11 mouse cellular contexts compared by ENCODE assay signal in the genomic region with DNA sequence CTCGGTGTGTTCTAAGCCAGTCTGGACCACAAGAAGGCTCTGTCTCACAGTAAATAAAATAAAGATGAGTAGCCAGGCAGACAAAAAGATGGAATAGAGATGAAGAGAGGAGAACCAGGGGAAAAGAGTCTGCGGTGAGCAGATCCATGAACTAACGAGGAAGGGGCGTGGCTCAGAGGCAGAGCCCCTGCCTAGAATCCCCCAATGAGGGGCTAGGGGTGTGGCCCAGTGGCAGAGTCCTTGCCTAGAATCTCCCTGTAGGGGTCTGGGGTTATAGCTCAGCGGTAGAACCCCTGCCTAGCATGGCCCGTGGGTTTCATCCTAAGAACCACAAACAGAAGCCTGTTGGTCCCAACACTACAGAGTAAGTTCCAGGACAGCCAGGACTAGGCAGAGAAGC. TPM values are rescaled to one million over a fixed set of nuclear protein-coding genes. Genes with fewer than 3 reads are reported as not detected.
DNase-seq lines count a peak whose midpoint lies in the region; ATAC-seq and TF ChIP-seq lines count a peak whose summit lies in the region.
"Had no signal": no experiment of that assay in that cellular context is flagged by ENCODE, and none has a peak within 500 bp of the region (broad histone marks: within the 10 kb centered on the region; RNA-seq: fewer than 3 reads in every experiment).

No protein-coding gene starts in this region.

- H3K4me2 ChIP-seq in heart, embryonic 13.5 days: peak overlapping the region; percentile 97
- peak overlapping the region; percentile 16 for H3K4me2 ChIP-seq in lung, embryonic 16.5 days (ENCODE audit: low read depth, low read length)
- H3K4me2 ChIP-seq in limb, embryonic 13.5 days (replicated peaks): peak overlapping the region; percentile 82

- H3K4me3 ChIP-seq in heart, embryonic 13.5 days: peak overlapping the region; percentile 4; the same call in 1 of the 2 replicates
- H3K4me3 ChIP-seq in lung, embryonic 16.5 days (ENCODE audit: low read length): no peak overlapping the region
- H3K4me3 ChIP-seq in lung, adult 2 months (replicated peaks; ENCODE audit: extremely low read depth, low read depth, low read length): no peak overlapping the region
- H3K4me3 ChIP-seq in limb, embryonic 13.5 days: 0 out of 2 replicates have a peak overlapping the region, but pooled peaks have one; percentile 13
- H3K4me3 ChIP-seq: erythroblast, embryonic 14.5 days had no signal

- H3K27me3 ChIP-seq in heart, embryonic 13.5 days (replicated peaks): no peaks in the 10 kb centered on the region
- H3K27me3 ChIP-seq in lung, embryonic 16.5 days (ENCODE audit: control insufficient read depth, insufficient read depth, low read depth, low read length): no peaks in the 10 kb centered on the region
- H3K27me3 ChIP-seq in limb, embryonic 13.5 days: no peaks in the 10 kb centered on the region

- DNase-seq in heart, adult 8-10 months (ENCODE audit: low spot score): no peak
- DNase-seq in lung, adult 2 months: no peak
- DNase-seq in embryo, embryonic 11 days: peak; percentile 64
- DNase-seq: right cerebral cortex, postnatal 25 days had no signal

- no peaks in the 10 kb centered on the region for H3K9me3 ChIP-seq in heart, embryonic 13.5 days
- no peaks in the 10 kb centered on the region for H3K9me3 ChIP-seq in lung, embryonic 16.5 days (ENCODE audit: control insufficient read depth, low read length)
- no peaks in the 10 kb centered on the region for H3K9me3 ChIP-seq in limb, embryonic 13.5 days

- peaks cover 41% of the 10 kb centered on the region for H3K36me3 ChIP-seq in heart, embryonic 13.5 days
- peaks cover 11% of the 10 kb centered on the region for H3K36me3 ChIP-seq in lung, embryonic 16.5 days (ENCODE audit: control insufficient read depth, insufficient read depth, low read length)
- peaks cover 27% of the 10 kb centered on the region for H3K36me3 ChIP-seq in limb, embryonic 13.5 days

- H3K9ac ChIP-seq in heart, embryonic 13.5 days: peak overlapping the region; percentile 95
- peak overlapping the region; percentile 35 for H3K9ac ChIP-seq in lung, embryonic 16.5 days (ENCODE audit: low read length)
- no peak overlapping the region for H3K9ac ChIP-seq in limb, embryonic 13.5 days

- no peak for ATAC-seq in heart, embryonic 13.5 days (ENCODE audit: extremely low read depth, insufficient number of reproducible peaks, low FRiP score, low TSS enrichment)
- no peak for ATAC-seq in lung, embryonic 16.5 days (ENCODE audit: low read depth)
- no peak for ATAC-seq in limb, embryonic 13.5 days (ENCODE audit: low FRiP score, low read depth)
- no peak for ATAC-seq in erythroblast, adult 5-6 weeks (replicated peaks; ENCODE audit: low FRiP score, poor library complexity, severe bottlenecking)

- TF ChIP-seq POLR2A in lung, adult 2 months (IDR thresholded peaks at IDR 0.05; ENCODE audit: borderline replicate concordance, extremely low read depth, low read depth, low read length): no peak

- WGBS in heart, embryonic 13.5 days: 36% methylated on average over 6 of the region's 6 CpGs
- 48% methylated on average over 6 of the region's 6 CpGs for WGBS in lung, embryonic 16.5 days
- WGBS in lung, adult 2 months: 65% methylated on average over 6 of the region's 6 CpGs
- 20% methylated on average over 6 of the region's 6 CpGs for whole genome bisulfite sequencing in limb, embryonic 13.5 days

- H3K4me1 ChIP-seq in heart, embryonic 13.5 days: peaks cover 45% of the 10 kb centered on the region
- H3K4me1 ChIP-seq in lung, embryonic 16.5 days (replicated peaks; ENCODE audit: control insufficient read depth, insufficient read depth, low read length): peaks cover 33% of the 10 kb centered on the region
- H3K4me1 ChIP-seq in lung, adult 2 months (ENCODE audit: control insufficient read depth, insufficient read depth, low read length): peaks cover 9% of the 10 kb centered on the region
- peaks cover 47% of the 10 kb centered on the region for H3K4me1 ChIP-seq in limb, embryonic 13.5 days

- H3K27ac ChIP-seq in heart, embryonic 13.5 days (replicated peaks): no peak overlapping the region
- no peak overlapping the region for H3K27ac ChIP-seq in lung, embryonic 16.5 days (ENCODE audit: low read length)
- no peak overlapping the region for H3K27ac ChIP-seq in limb, embryonic 13.5 days

- no peak for TF ChIP-seq CTCF in lung, adult 2 months (IDR thresholded peaks at IDR 0.05; ENCODE audit: insufficient read depth, low read length)

RNA-seq across cellular contexts. Expression of a gene that starts 0.8 kb away (rescaled TPM):
- 80.6 and 85.6 TPM in 2 replicates for polyA plus RNA-seq in heart, embryonic 13.5 days (2015; fragmentation: Nextera tagmentation; extraction: Ambion mirVana)
- total RNA-seq in heart, adult 8-10 months (2022): 10 to 100 TPM; 23.1 to 31.5 (median 26.8) TPM
- polyA plus RNA-seq in lung, embryonic 16.5 days (2015; fragmentation: Nextera tagmentation; extraction: Ambion mirVana): 159 and 160 TPM in 2 replicates
- 61.1 and 61.7 TPM in 2 replicates for polyA plus RNA-seq in lung, adult 2 months (2012; rRNA removed)
- polyA plus RNA-seq in limb, embryonic 13.5 days (2015; fragmentation: Nextera tagmentation; extraction: Ambion mirVana): 142 and 144 TPM in 2 replicates
- total RNA-seq in erythroblast, adult 5-6 weeks (2015; ENCODE audit: low replicate concordance): 54.1 and 63.4 TPM in 2 replicates
- total RNA-seq in erythroblast, adult 5-6 weeks (2017; ENCODE audit: low replicate concordance): 23.1 and 50.1 TPM in 2 replicates

RNA-seq across cellular contexts. Expression of a gene that starts 2.4 kb away (rescaled TPM):
- 91.8 and 95.3 TPM in 2 replicates for polyA plus RNA-seq in heart, embryonic 13.5 days (2015; fragmentation: Nextera tagmentation; extraction: Ambion mirVana)
- 100 to 1,000 TPM; 106 to 122 (median 112) TPM for total RNA-seq in heart, adult 8-10 months (2022)
- polyA plus RNA-seq in lung, embryonic 16.5 days (2015; fragmentation: Nextera tagmentation; extraction: Ambion mirVana): 53.8 and 54.1 TPM in 2 replicates
- 33.0 and 39.4 TPM in 2 replicates for polyA plus RNA-seq in lung, adult 2 months (2012; rRNA removed)
- 41.7 and 45.9 TPM in 2 replicates for polyA plus RNA-seq in limb, embryonic 13.5 days (2015; fragmentation: Nextera tagmentation; extraction: Ambion mirVana)
- total RNA-seq in erythroblast, adult 5-6 weeks (2015; ENCODE audit: low replicate concordance): 11.7 and 13.2 TPM in 2 replicates
- total RNA-seq in erythroblast, adult 5-6 weeks (2017; ENCODE audit: low replicate concordance): 4.6 and 8.9 TPM in 2 replicates

RNA-seq across cellular contexts. Expression of a gene that starts 16.4 kb away (rescaled TPM):
- polyA plus RNA-seq in heart, embryonic 13.5 days (2015; fragmentation: Nextera tagmentation; extraction: Ambion mirVana): not detected in 2 replicates
- total RNA-seq in heart, adult 8-10 months (2022): not detected
- 2.3 and 3.3 TPM in 2 replicates for polyA plus RNA-seq in lung, embryonic 16.5 days (2015; fragmentation: Nextera tagmentation; extraction: Ambion mirVana)
- 26.5 and 33.4 TPM in 2 replicates for polyA plus RNA-seq in lung, adult 2 months (2012; rRNA removed)
- 0.40 TPM in 1 of 2 replicates, not detected in the other for polyA plus RNA-seq in limb, embryonic 13.5 days (2015; fragmentation: Nextera tagmentation; extraction: Ambion mirVana)
- total RNA-seq in erythroblast, adult 5-6 weeks (2015; ENCODE audit: low replicate concordance): not detected in 2 replicates
- not detected in 2 replicates for total RNA-seq in erythroblast, adult 5-6 weeks (2017; ENCODE audit: low replicate concordance)
- total RNA-seq: ES-E14 had no signal
- polyA plus RNA-seq: erythroblast, embryonic 14.5 days; kidney, adult 2 months had no signal

RNA-seq across cellular contexts. Expression of a gene that starts 22.6 kb away (rescaled TPM):
- 5,089 and 5,516 TPM in 2 replicates for polyA plus RNA-seq in heart, embryonic 13.5 days (2015; fragmentation: Nextera tagmentation; extraction: Ambion mirVana)
- 100 to 1,000 TPM; 164 to 329 (median 254) TPM for total RNA-seq in heart, adult 8-10 months (2022)
- 4,912 and 5,024 TPM in 2 replicates for polyA plus RNA-seq in lung, embryonic 16.5 days (2015; fragmentation: Nextera tagmentation; extraction: Ambion mirVana)
- polyA plus RNA-seq in lung, adult 2 months (2012; rRNA removed): 2,878 and 3,367 TPM in 2 replicates
- polyA plus RNA-seq in limb, embryonic 13.5 days (2015; fragmentation: Nextera tagmentation; extraction: Ambion mirVana): 5,430 and 5,479 TPM in 2 replicates
- 1,430 and 1,622 TPM in 2 replicates for total RNA-seq in erythroblast, adult 5-6 weeks (2015; ENCODE audit: low replicate concordance)
- total RNA-seq in erythroblast, adult 5-6 weeks (2017; ENCODE audit: low replicate concordance): 705 and 987 TPM in 2 replicates

RNA-seq across cellular contexts. Expression of a gene that starts 23.6 kb away (rescaled TPM):
- 1.6 and 1.8 TPM in 2 replicates for polyA plus RNA-seq in heart, embryonic 13.5 days (2015; fragmentation: Nextera tagmentation; extraction: Ambion mirVana)
- under 1 TPM; 0.30 to 0.50 (median 0.36) TPM for total RNA-seq in heart, adult 8-10 months (2022)
- polyA plus RNA-seq in lung, embryonic 16.5 days (2015; fragmentation: Nextera tagmentation; extraction: Ambion mirVana): 3.2 and 3.5 TPM in 2 replicates
- 4.6 and 4.8 TPM in 2 replicates for polyA plus RNA-seq in lung, adult 2 months (2012; rRNA removed)
- polyA plus RNA-seq in limb, embryonic 13.5 days (2015; fragmentation: Nextera tagmentation; extraction: Ambion mirVana): 3.0 and 3.2 TPM in 2 replicates
- not detected in 2 replicates for total RNA-seq in erythroblast, adult 5-6 weeks (2015; ENCODE audit: low replicate concordance)
- not detected in 2 replicates for total RNA-seq in erythroblast, adult 5-6 weeks (2017; ENCODE audit: low replicate concordance)
- polyA plus RNA-seq: erythroblast, embryonic 14.5 days had no signal

Comparison
In these comparisons a context has a peak if more than half of its experiments do, and no peak if none do; other contexts are left out.
1. H3K4me2 ChIP-seq: peak in every context shown above with its lines; median percentile 97 in heart, embryonic 13.5 days; 82 in limb, embryonic 13.5 days; 16 in lung, embryonic 16.5 days.
2. H3K4me3 ChIP-seq: peak in heart, embryonic 13.5 days (single experiment) and limb, embryonic 13.5 days (single experiment); none in lung, embryonic 16.5 days (single experiment) and lung, adult 2 months (single experiment).